Mouse (Mus musculus) megakaryocyte, adult 5-6 weeks (primary cell): ENCODE measurements around the gene Etv6. TPM values are rescaled to one million over a fixed set of nuclear protein-coding genes. Genes with fewer than 3 reads are reported as not detected.
"Not testable (repeated sequence)": the region's sequence is repeated elsewhere in the genome, so short reads cannot be mapped to it uniquely, and the experiment has no call there.

Experiments
- ATAC-seq: 2 replicates; pipeline ENCODE4 v1.8.0; 2016; ENCODE audit warnings: mild to moderate bottlenecking, inconsistent platforms; ENCODE audit not compliant: poor library complexity, severe bottlenecking
- total RNA-seq, 2 experiments: library from RNA; stranded (forward) in 1 of 2; stranded (reverse) in 1 of 2; fragments of 153-499, 151-499 nt in 1 of 2; fragments of 221-1000, 200-1000 nt in 1 of 2; gene quantifications; 2 replicates each; pipeline versions ENCODE4 v1.2.3 to v1.2.4; 2015 to 2017

Gene Etv6
- total RNA-seq (2015): 51.9 and 66.7 TPM in 2 replicates
- total RNA-seq (2017): 32.9 and 42.3 TPM in 2 replicates

GRCm38 (mm10) chr6:134035490-134036405 lies at the start of gene Etv6:
Etv6 (plus strand) TSS chr6:134035700.
- peak; percentile 39 for ATAC-seq

- no peak for ATAC-seq
Measured at GRCm38 (mm10) chr6:133986161-133986560, 49.3 kb upstream of the Etv6 start.

- ATAC-seq: peak; percentile 55
Measured at GRCm38 (mm10) chr6:133987068-133987591, 48.4 kb upstream of the Etv6 start.

GRCm38 (mm10) chr6:133988011-133988410 lies 47.5 kb upstream of the Etv6 start:
- no peak for ATAC-seq

- ATAC-seq: peak; percentile 62
Measured at GRCm38 (mm10) chr6:133997461-133997860, 38.0 kb upstream of the Etv6 start.

- ATAC-seq: no peak
Measured at GRCm38 (mm10) chr6:133997935-133998334, 37.6 kb upstream of the Etv6 start.

GRCm38 (mm10) chr6:134014488-134015110 lies 20.9 kb upstream of the Etv6 start:
- ATAC-seq: not testable (repeated sequence)

GRCm38 (mm10) chr6:134018807-134019206 lies 16.7 kb upstream of the Etv6 start:
- ATAC-seq: peak; percentile 49

- peak; percentile 91 for ATAC-seq
Measured at GRCm38 (mm10) chr6:134020821-134021220, 14.7 kb upstream of the Etv6 start.

GRCm38 (mm10) chr6:134026264-134026663 lies 9.2 kb upstream of the Etv6 start:
- ATAC-seq: peak; percentile 76

- ATAC-seq: peak; percentile 54
Measured at GRCm38 (mm10) chr6:134027022-134027421, 8.5 kb upstream of the Etv6 start.

- no peak for ATAC-seq
Measured at GRCm38 (mm10) chr6:134032451-134032850, 3.0 kb upstream of the Etv6 start.

- no peak for ATAC-seq
Measured at GRCm38 (mm10) chr6:134034436-134034835, 1.1 kb upstream of the Etv6 start.

GRCm38 (mm10) chr6:134034904-134035489 lies 503 bp upstream of the Etv6 start:
- ATAC-seq: peak; percentile 49

- ATAC-seq: no peak
Measured at GRCm38 (mm10) chr6:134036491-134036911, 1.0 kb downstream of the Etv6 start.

- no peak for ATAC-seq
Measured at GRCm38 (mm10) chr6:134036951-134037431, 1.5 kb downstream of the Etv6 start.

- no peak for ATAC-seq
Measured at GRCm38 (mm10) chr6:134037960-134038359, 2.5 kb downstream of the Etv6 start.

- ATAC-seq: no peak
Measured at GRCm38 (mm10) chr6:134038881-134039280, 3.4 kb downstream of the Etv6 start.

GRCm38 (mm10) chr6:134039351-134039750 lies 3.9 kb downstream of the Etv6 start:
- no peak for ATAC-seq

GRCm38 (mm10) chr6:134040312-134040711 lies 4.8 kb downstream of the Etv6 start:
- no peak for ATAC-seq

- ATAC-seq: no peak
Measured at GRCm38 (mm10) chr6:134041286-134041685, 5.8 kb downstream of the Etv6 start.
